Mouse (Mus musculus): Measurements from ENCODE around the gene Gse1. TPM values are rescaled to one million over a fixed set of nuclear protein-coding genes. Genes with fewer than 3 reads are reported as not detected.

The Gse1 gene
- polyA plus RNA-seq, 1 experiment from 2014 or later = 20.7 TPM

GRCm38 (mm10) chr8:120574941-120575340, 346.7 kb downstream of the Gse1 start:
- H3K27ac ChIP-seq (ENCODE audit: low read depth, low read length) = no peak overlapping the region
- DNase-seq (ENCODE audit: low spot score, missing footprints) (no peak), ATAC-seq (ENCODE audit: low FRiP score) (no peak)
- H3K4me3 ChIP-seq (ENCODE audit: low read depth, low read length) = no peak overlapping the region
- no peaks in the 10 kb centered on the region for H3K9me3 ChIP-seq (ENCODE audit: control insufficient read depth, low read length)
- peaks cover 4% of the 10 kb centered on the region; the same call in 1 of the 2 replicates for H3K4me1 ChIP-seq (ENCODE audit: control insufficient read depth, insufficient read depth, low read length)
- peaks cover 49% of the 10 kb centered on the region for H3K36me3 ChIP-seq (ENCODE audit: control insufficient read depth, insufficient read depth, low read length)
- no peak overlapping the region for H3K9ac ChIP-seq (ENCODE audit: low read length)
- 82% methylated on average over 19 of the region's 19 CpGs for WGBS
- no peak overlapping the region for H3K4me2 ChIP-seq
- no peaks in the 10 kb centered on the region for H3K27me3 ChIP-seq (ENCODE audit: control insufficient read depth, insufficient read depth, low read length)

GRCm38 (mm10) chr8:120575801-120576200, 347.5 kb downstream of the Gse1 start:
- peaks cover 4% of the 10 kb centered on the region; the same call in 1 of the 2 replicates for H3K4me1 ChIP-seq (ENCODE audit: control insufficient read depth, insufficient read depth, low read length)
- H3K27ac ChIP-seq (ENCODE audit: low read depth, low read length) = no peak overlapping the region
- H3K9ac ChIP-seq (ENCODE audit: low read length) = no peak overlapping the region
- H3K9me3 ChIP-seq (ENCODE audit: control insufficient read depth, low read length) = no peaks in the 10 kb centered on the region
- H3K27me3 ChIP-seq (ENCODE audit: control insufficient read depth, insufficient read depth, low read length) = no peaks in the 10 kb centered on the region
- 47% methylated on average over 9 of the region's 9 CpGs for WGBS
- DNase-seq (ENCODE audit: low spot score, missing footprints) (no peak), ATAC-seq (ENCODE audit: low FRiP score) (no peak)
- H3K36me3 ChIP-seq (ENCODE audit: control insufficient read depth, insufficient read depth, low read length) = peaks cover 54% of the 10 kb centered on the region
- H3K4me2 ChIP-seq = no peak overlapping the region
- H3K4me3 ChIP-seq (ENCODE audit: low read depth, low read length) = no peak overlapping the region

DNA sequence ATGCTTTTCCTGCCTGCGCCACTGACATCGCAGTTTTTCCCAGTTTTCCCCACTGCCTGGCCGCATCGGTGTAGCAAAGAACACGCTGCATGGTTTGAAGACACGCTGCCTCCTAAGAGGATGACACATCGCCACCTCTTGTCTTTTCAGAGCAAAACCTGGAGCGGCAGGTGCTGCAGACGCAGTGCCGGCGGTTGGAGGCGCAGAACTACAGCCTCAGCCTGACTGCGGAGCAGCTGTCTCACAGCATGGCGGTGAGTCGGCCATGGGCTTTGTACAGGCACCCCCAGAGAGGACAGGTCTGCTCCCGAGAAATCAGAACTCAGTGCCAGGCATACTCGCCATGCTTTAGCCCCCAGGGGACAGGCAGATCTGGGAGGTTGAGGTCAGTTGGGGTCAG, 349.6 kb downstream of the Gse1 start:
- Histone ChIP-seq H3K36me3 (ENCODE audit: control insufficient read depth, insufficient read depth, low read length) (peaks cover 50% of the 10 kb centered on the region), H3K4me3 (ENCODE audit: low read depth, low read length) (no peak overlapping the region), H3K27ac (ENCODE audit: low read depth, low read length) (no peak overlapping the region), H3K27me3 (ENCODE audit: control insufficient read depth, insufficient read depth, low read length) (no peaks in the 10 kb centered on the region), H3K4me2 (no peak overlapping the region), H3K9me3 (ENCODE audit: control insufficient read depth, low read length) (no peaks in the 10 kb centered on the region), H3K4me1 (ENCODE audit: control insufficient read depth, insufficient read depth, low read length) (peaks cover 2% of the 10 kb centered on the region; the same call in 1 of the 2 replicates), H3K9ac (ENCODE audit: low read length) (no peak overlapping the region)
- ATAC-seq (ENCODE audit: low FRiP score) (no peak), DNase-seq (ENCODE audit: low spot score, missing footprints) (no peak)
- 90% methylated on average over 17 of the region's 17 CpGs for WGBS

GRCm38 (mm10) chr8:120580336-120581000, 352.2 kb downstream of the Gse1 start:
- Histone ChIP-seq H3K9me3 (ENCODE audit: control insufficient read depth, low read length) (no peaks in the 10 kb centered on the region), H3K4me3 (ENCODE audit: low read depth, low read length) (no peak overlapping the region), H3K27me3 (ENCODE audit: control insufficient read depth, insufficient read depth, low read length) (no peaks in the 10 kb centered on the region), H3K4me1 (ENCODE audit: control insufficient read depth, insufficient read depth, low read length) (peaks cover 2% of the 10 kb centered on the region; the same call in 1 of the 2 replicates), H3K27ac (ENCODE audit: low read depth, low read length) (no peak overlapping the region), H3K9ac (ENCODE audit: low read length) (no peak overlapping the region), H3K36me3 (ENCODE audit: control insufficient read depth, insufficient read depth, low read length) (peaks cover 39% of the 10 kb centered on the region), H3K4me2 (no peak overlapping the region)
- ATAC-seq (ENCODE audit: low FRiP score) (no peak), DNase-seq (ENCODE audit: low spot score, missing footprints) (no peak)
- 92% methylated on average over 8 of the region's 8 CpGs for WGBS

DNA sequence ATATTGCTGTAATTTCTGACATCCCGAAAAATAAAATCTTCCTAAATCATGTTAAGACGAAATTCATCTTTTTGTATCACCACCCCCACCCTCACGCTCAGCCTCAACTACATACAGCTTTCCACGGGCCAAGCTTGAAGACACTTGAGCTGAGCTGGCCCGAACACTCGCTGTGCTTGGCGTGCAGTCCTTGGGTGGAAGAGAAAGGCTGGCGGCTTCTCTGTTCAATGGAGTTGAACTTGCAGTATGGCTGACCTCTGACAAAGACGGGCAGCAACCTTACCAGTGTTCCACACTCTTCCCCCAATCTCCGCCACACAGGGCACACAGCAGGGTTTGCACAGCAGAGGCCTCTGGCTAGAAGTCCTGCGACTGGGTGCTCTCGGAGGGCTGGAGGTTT, 353.1 kb downstream of the Gse1 start:
- Histone ChIP-seq H3K27me3 (ENCODE audit: control insufficient read depth, insufficient read depth, low read length) (no peaks in the 10 kb centered on the region), H3K4me3 (ENCODE audit: low read depth, low read length) (no peak overlapping the region), H3K27ac (ENCODE audit: low read depth, low read length) (no peak overlapping the region), H3K9me3 (ENCODE audit: control insufficient read depth, low read length) (no peaks in the 10 kb centered on the region), H3K4me1 (ENCODE audit: control insufficient read depth, insufficient read depth, low read length) (peaks cover 2% of the 10 kb centered on the region; the same call in 1 of the 2 replicates), H3K4me2 (no peak overlapping the region), H3K36me3 (ENCODE audit: control insufficient read depth, insufficient read depth, low read length) (peaks cover 38% of the 10 kb centered on the region), H3K9ac (ENCODE audit: low read length) (no peak overlapping the region)
- 93% methylated on average over 12 of the region's 12 CpGs for WGBS
- DNase-seq (ENCODE audit: low spot score, missing footprints) (no peak), ATAC-seq (ENCODE audit: low FRiP score) (no peak)

GRCm38 (mm10) chr8:120581811-120582210, 353.6 kb downstream of the Gse1 start:
- ATAC-seq (ENCODE audit: low FRiP score) (no peak), DNase-seq (ENCODE audit: low spot score, missing footprints) (no peak)
- H3K9ac ChIP-seq (ENCODE audit: low read length) = no peak overlapping the region
- H3K9me3 ChIP-seq (ENCODE audit: control insufficient read depth, low read length) = no peaks in the 10 kb centered on the region
- H3K4me2 ChIP-seq = no peak overlapping the region
- no peak overlapping the region for H3K4me3 ChIP-seq (ENCODE audit: low read depth, low read length)
- peaks cover 36% of the 10 kb centered on the region for H3K36me3 ChIP-seq (ENCODE audit: control insufficient read depth, insufficient read depth, low read length)
- no peak overlapping the region for H3K27ac ChIP-seq (ENCODE audit: low read depth, low read length)
- WGBS = 93% methylated on average over 8 of the region's 8 CpGs
- H3K27me3 ChIP-seq (ENCODE audit: control insufficient read depth, insufficient read depth, low read length) = no peaks in the 10 kb centered on the region
- peaks cover 2% of the 10 kb centered on the region; the same call in 1 of the 2 replicates for H3K4me1 ChIP-seq (ENCODE audit: control insufficient read depth, insufficient read depth, low read length)

GRCm38 (mm10) chr8:120585521-120585920, 357.3 kb downstream of the Gse1 start:
- no peaks in the 10 kb centered on the region for H3K9me3 ChIP-seq (ENCODE audit: control insufficient read depth, low read length)
- H3K36me3 ChIP-seq (ENCODE audit: control insufficient read depth, insufficient read depth, low read length) = peaks cover 10% of the 10 kb centered on the region
- H3K27me3 ChIP-seq (ENCODE audit: control insufficient read depth, insufficient read depth, low read length) = no peaks in the 10 kb centered on the region
- no peak overlapping the region for H3K9ac ChIP-seq (ENCODE audit: low read length)
- DNase-seq (ENCODE audit: low spot score, missing footprints) (no peak), ATAC-seq (ENCODE audit: low FRiP score) (no peak)
- H3K27ac ChIP-seq (ENCODE audit: low read depth, low read length) = no peak overlapping the region
- H3K4me3 ChIP-seq (ENCODE audit: low read depth, low read length) = no peak overlapping the region
- 93% methylated on average over 10 of the region's 10 CpGs for WGBS
- no peak overlapping the region for H3K4me2 ChIP-seq
- H3K4me1 ChIP-seq (ENCODE audit: control insufficient read depth, insufficient read depth, low read length) = peaks cover 8% of the 10 kb centered on the region

DNA sequence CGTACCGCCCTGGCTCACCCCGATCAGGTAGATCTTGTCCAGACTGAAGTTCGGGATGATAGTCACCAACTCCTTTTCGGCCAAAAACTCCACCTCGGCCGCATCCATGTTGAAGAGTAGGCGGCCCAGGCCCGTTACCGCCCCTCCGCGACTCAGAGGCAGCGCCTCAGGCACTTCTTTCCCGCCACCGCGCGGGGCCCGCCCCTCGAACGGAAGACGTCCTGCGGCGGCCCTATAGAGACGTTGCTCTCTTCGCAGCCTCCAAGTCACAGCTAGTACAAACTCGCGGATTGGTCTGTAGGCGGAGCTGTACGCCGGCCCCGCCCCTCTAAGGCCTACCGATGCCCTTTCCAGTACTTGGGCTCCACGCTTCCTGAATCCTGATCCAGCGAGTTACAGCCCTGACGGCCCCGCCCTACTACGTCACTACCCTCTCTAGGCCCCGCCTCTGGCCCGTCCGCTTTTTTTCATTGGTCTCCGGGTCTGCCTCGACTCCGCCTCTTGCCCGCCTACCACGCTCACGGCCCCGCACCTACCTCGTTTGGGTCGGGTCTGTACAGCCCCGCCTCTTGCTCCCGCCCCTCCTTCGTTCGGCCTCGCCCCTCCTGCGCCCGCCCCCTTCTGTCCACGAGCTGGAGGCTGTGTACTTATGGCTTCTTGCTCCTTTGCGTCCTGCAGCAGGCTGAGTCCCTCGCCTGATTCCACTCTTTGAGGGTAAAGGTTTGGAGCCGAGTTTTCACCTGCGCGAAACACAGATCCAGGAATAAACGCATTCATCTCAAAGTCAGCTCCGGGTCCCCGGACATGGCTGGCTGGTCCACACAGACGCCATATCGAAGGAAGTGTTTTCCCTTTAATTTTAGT, 360.9 kb downstream of the Gse1 start, which contains the start of gene Gins2:
Gins2 (minus strand) TSS at position 397 of the 864 bp plus-strand sequence.
- under 1% methylated on average over 67 of the region's 67 CpGs for WGBS
- Histone ChIP-seq H3K27me3 (ENCODE audit: control insufficient read depth, insufficient read depth, low read length) (no peaks in the 10 kb centered on the region), H3K36me3 (ENCODE audit: control insufficient read depth, insufficient read depth, low read length) (peaks cover 2% of the 10 kb centered on the region; the same call in 1 of the 2 replicates), H3K4me1 (ENCODE audit: control insufficient read depth, insufficient read depth, low read length) (peaks cover 8% of the 10 kb centered on the region), H3K9ac (ENCODE audit: low read length) (peak within 1 kb of the TSS; percentile 80), H3K9me3 (ENCODE audit: control insufficient read depth, low read length) (no peaks in the 10 kb centered on the region), H3K4me3 (ENCODE audit: low read depth, low read length) (peak within 1 kb of the TSS; percentile 68), H3K27ac (ENCODE audit: low read depth, low read length) (no peak within 1 kb of the TSS; the same call in 1 of the 2 replicates), H3K4me2 (peak within 1 kb of the TSS; percentile 89)
- DNase-seq (ENCODE audit: low spot score, missing footprints) (peak; percentile 100), ATAC-seq (ENCODE audit: low FRiP score) (peak; percentile 99)

DNA sequence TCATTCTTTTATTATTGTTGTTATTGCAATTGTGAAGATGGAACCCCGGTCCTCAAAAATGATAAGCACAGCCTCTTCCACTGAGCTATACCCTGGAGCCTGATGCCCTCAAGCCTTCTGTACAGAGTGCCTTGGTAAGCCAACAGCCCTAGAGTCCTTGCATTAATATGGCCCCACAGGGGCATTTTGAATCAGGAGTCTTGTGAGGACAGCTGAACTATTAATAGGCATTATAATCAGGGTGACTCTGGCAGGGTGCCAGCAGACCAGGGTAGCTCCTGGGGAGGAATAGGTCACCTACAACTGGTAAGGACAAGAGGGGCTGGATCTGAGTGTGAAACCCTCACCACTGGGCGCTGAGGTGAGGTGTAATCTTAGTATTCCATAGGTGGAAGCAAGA, 361.7 kb downstream of the Gse1 start:
- no peak for ATAC-seq (ENCODE audit: low FRiP score)
- no peaks in the 10 kb centered on the region; the same call in 1 of the 2 replicates for H3K36me3 ChIP-seq (ENCODE audit: control insufficient read depth, insufficient read depth, low read length)
- 57% methylated on average over 2 of the region's 2 CpGs for WGBS
- H3K4me3 ChIP-seq (ENCODE audit: low read depth, low read length) = peak overlapping the region; percentile 38
- H3K9me3 ChIP-seq (ENCODE audit: control insufficient read depth, low read length) = 0 out of 2 replicates have a peak, but pooled peaks cover 2% of the 10 kb centered on the region
- H3K4me2 ChIP-seq = peak overlapping the region; percentile 49
- H3K9ac ChIP-seq (ENCODE audit: low read length) = peak overlapping the region; percentile 46
- H3K27ac ChIP-seq (ENCODE audit: low read depth, low read length) = no peak overlapping the region
- H3K27me3 ChIP-seq (ENCODE audit: control insufficient read depth, insufficient read depth, low read length) = no peaks in the 10 kb centered on the region
- H3K4me1 ChIP-seq (ENCODE audit: control insufficient read depth, insufficient read depth, low read length) = peaks cover 8% of the 10 kb centered on the region
- DNase-seq (ENCODE audit: low spot score, missing footprints) = no peak
